Mouse (Mus musculus) E14TG2a.4 (cell line): ENCODE results near the gene Rras2.

Experiments
- CTCF ChIP-seq: conservative IDR thresholded peaks from 2 replicates; pipeline ENCODE4 v1.5.1; 2014; ENCODE audit warnings: low read length
- POU5F1 ChIP-seq: IDR thresholded peaks from 2 replicates; pipeline ENCODE4 v1.6.1; 2014; ENCODE audit warnings: low read length, borderline replicate concordance

DNA sequence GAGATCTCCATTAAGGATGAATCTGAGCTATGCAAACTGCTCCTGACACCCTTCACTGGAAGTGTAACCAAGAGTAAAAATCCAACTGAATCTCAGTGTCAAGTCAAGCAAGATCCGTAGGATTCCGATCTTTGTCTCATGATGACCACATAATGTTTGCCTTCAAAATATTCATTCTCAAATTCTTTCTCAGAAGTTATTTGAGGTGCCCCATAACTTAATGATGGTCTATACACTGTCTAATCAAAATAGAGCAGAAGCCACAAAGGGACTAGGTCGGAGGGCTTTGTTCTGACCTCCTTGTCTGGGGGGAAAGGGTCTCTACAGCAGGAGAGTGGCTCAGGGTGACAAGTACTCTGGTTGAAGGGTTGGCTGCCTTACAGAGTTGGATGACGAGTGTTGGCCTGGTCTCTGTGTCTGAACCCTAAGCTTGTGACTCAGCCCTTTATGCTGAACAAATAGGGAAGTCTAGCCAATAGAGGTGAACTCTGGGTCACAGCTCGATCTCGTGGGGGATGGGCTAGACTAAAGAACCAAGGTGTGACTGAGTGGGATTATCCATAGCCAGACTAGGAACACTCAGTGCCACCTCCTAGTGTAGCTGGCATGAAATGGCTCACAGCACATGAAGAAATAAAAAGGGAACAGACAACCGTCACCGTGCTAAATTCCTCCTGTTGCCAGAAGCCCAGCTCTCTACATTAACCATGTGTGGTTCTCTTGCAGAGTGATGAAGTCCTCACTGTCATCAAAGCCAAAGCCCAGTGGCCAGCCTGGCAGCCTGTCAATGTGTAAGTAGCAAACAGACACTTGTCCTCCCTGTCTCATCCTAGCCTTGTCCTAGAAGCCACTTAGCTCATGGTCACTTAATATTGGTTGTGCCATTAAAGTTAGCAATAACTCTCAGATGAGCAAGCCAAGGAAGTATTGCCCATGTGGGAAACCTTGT is 101.3 kb downstream of the Rras2 start:
- no peak for TF ChIP-seq CTCF
- TF ChIP-seq POU5F1: no peak
